Mouse (Mus musculus) frontal cortex, postnatal 25 days (tissue): ENCODE measurements around the gene Lamp1.

Experiments used
- DNase-seq, 2 experiments: peaks; one replicate each; pipeline ENCODE4 v3.0.0; 2022; ENCODE audit warnings: low spot score in 2 of 2

The Lamp1 gene

GRCm38 (mm10) chr8:13158718-13159376 lies at the start of gene Lamp1:
TSS of gene Lamp1 (plus strand) at chr8:13159161.
- DNase-seq: peak; percentile 99

GRCm38 (mm10) chr8:13109416-13109960 lies 49.5 kb upstream of the Lamp1 start:
- no peak for DNase-seq

- no peak for DNase-seq
Observed at GRCm38 (mm10) chr8:13111917-13112316, 47.0 kb upstream of the Lamp1 start.

- no peak for DNase-seq
Observed at GRCm38 (mm10) chr8:13113232-13113631, 45.7 kb upstream of the Lamp1 start.

GRCm38 (mm10) chr8:13117096-13117495 lies 41.9 kb upstream of the Lamp1 start:
- no peak for DNase-seq

GRCm38 (mm10) chr8:13118516-13118915 lies 40.4 kb upstream of the Lamp1 start:
- DNase-seq: no peak

GRCm38 (mm10) chr8:13120882-13121665 lies 37.9 kb upstream of the Lamp1 start:
- no peak for DNase-seq

GRCm38 (mm10) chr8:13122887-13123421 lies 36.0 kb upstream of the Lamp1 start:
- DNase-seq: no peak

- no peak for DNase-seq
Observed at GRCm38 (mm10) chr8:13124897-13125296, 34.1 kb upstream of the Lamp1 start.

GRCm38 (mm10) chr8:13132220-13132619 lies 26.7 kb upstream of the Lamp1 start:
- peak; percentile 30 to 45 for DNase-seq

GRCm38 (mm10) chr8:13139641-13140182 lies 19.2 kb upstream of the Lamp1 start:
- DNase-seq: no peak

- no peak for DNase-seq
Observed at GRCm38 (mm10) chr8:13141681-13142080, 17.3 kb upstream of the Lamp1 start.

- no peak for DNase-seq
Observed at GRCm38 (mm10) chr8:13148476-13148875, 10.5 kb upstream of the Lamp1 start.

- DNase-seq: no peak
Observed at GRCm38 (mm10) chr8:13149287-13149686, 9.7 kb upstream of the Lamp1 start.

GRCm38 (mm10) chr8:13149866-13150265 lies 9.1 kb upstream of the Lamp1 start:
- no peak for DNase-seq

- no peak for DNase-seq
Observed at GRCm38 (mm10) chr8:13150929-13151328, 8.0 kb upstream of the Lamp1 start.

GRCm38 (mm10) chr8:13154099-13154498 lies 4.9 kb upstream of the Lamp1 start:
- no peak for DNase-seq

GRCm38 (mm10) chr8:13155358-13155757 lies 3.6 kb upstream of the Lamp1 start:
- DNase-seq: no peak

GRCm38 (mm10) chr8:13156327-13157097 lies 2.4 kb upstream of the Lamp1 start:
- no peak for DNase-seq

- peak in 1 of 2 experiments; percentile 8 for DNase-seq
Observed at GRCm38 (mm10) chr8:13159377-13159881, 468 bp downstream of the Lamp1 start.

GRCm38 (mm10) chr8:13160691-13161090 lies 1.7 kb downstream of the Lamp1 start:
- no peak for DNase-seq
